Comparison of ENCODE assay signal across 9 mouse cellular contexts in the genomic region with DNA sequence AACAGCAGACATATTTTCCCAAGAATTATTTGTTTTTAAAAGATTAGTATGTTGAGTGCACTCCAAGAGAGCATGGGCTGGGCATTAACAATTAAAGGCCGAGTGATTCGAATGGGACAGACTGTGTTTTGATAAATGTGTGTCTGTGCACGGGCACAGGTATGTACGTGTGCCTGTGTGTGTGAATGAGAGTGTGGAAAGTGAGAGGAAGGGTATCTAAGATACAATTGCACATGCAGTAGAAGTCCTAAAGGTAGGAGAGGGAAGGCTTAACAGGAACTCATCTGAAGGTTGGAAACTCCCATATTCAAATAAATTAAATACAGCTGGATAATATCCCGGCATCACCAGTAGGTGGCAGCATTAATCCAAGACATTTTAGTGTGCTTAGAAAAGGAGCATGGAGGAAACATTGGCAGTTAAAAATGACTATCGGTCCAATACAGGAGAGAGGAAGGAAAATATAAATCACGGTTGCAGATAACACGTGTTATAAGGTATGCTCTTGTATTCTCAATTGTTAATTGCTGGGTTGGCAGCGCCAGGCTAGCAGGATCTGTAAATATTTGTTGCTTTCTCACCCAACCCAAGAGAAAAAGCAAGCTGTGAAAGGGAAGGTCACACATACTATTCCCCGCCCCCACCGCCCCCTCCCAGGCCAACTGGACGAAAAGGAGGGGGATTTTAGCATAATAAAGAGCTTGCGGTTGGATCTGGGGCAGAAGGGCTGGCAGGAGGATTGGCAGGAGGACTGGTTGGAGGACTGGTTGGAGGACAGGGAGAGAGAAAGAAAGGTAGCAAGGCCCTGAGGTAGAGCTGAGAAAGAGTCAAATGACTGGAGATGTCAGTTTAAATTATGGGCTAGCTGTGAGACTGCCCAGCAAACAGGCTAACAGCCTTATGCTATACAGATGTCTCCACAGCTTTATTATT. TPM values are rescaled to one million over a fixed set of nuclear protein-coding genes. Genes with fewer than 3 reads are reported as not detected.
DNase-seq lines count a peak whose midpoint lies in the region; ATAC-seq and TF ChIP-seq lines count a peak whose summit lies in the region.
"Had no signal": no experiment of that assay in that cellular context is flagged by ENCODE, and none has a peak within 500 bp of the region (broad histone marks: within the 10 kb centered on the region; RNA-seq: fewer than 3 reads in every experiment).

No protein-coding gene starts in this region.

- no peak overlapping the region for H3K9ac ChIP-seq in MEL (ENCODE audit: control insufficient read depth, low read depth, low read length, poor library complexity, severe bottlenecking)
- H3K9ac ChIP-seq in forebrain, postnatal 0 days, result peak overlapping the region; percentile 41
- peak overlapping the region; percentile 35 for H3K9ac ChIP-seq in hindbrain, embryonic 11.5 days (ENCODE audit: low read depth, low read length)
- H3K9ac ChIP-seq in lung, embryonic 15.5 days, result no peak overlapping the region
- H3K9ac ChIP-seq: liver, embryonic 15.5 days had no signal

- H3K27ac ChIP-seq in MEL (ENCODE audit: control insufficient read depth, low read depth, low read length), result no peak overlapping the region
- no peak overlapping the region for H3K27ac ChIP-seq in forebrain, postnatal 0 days (ENCODE audit: low read depth, low read length)
- no peak overlapping the region for H3K27ac ChIP-seq in hindbrain, embryonic 11.5 days (ENCODE audit: low read depth, low read length)
- H3K27ac ChIP-seq in layer of hippocampus, adult 2 months, result no peak overlapping the region
- no peak overlapping the region for H3K27ac ChIP-seq in lung, embryonic 15.5 days
- H3K27ac ChIP-seq: liver, embryonic 15.5 days had no signal

- no peaks in the 10 kb centered on the region for H3K9me3 ChIP-seq in MEL (replicated peaks; ENCODE audit: insufficient read depth, low read length)
- H3K9me3 ChIP-seq in forebrain, postnatal 0 days (ENCODE audit: low read length), result no peaks in the 10 kb centered on the region
- H3K9me3 ChIP-seq in hindbrain, embryonic 11.5 days (ENCODE audit: control insufficient read depth, low read length), result no peaks in the 10 kb centered on the region
- H3K9me3 ChIP-seq in lung, embryonic 15.5 days, result no peaks in the 10 kb centered on the region
- H3K9me3 ChIP-seq: liver, embryonic 15.5 days had no signal

- H3K36me3 ChIP-seq in MEL (ENCODE audit: control insufficient read depth in 1 of 2, insufficient read depth in 2 of 2, low read length in 2 of 2), result no peaks in the 10 kb centered on the region
- no peaks in the 10 kb centered on the region for H3K36me3 ChIP-seq in forebrain, postnatal 0 days (ENCODE audit: insufficient read depth)
- H3K36me3 ChIP-seq in hindbrain, embryonic 11.5 days (ENCODE audit: control insufficient read depth, insufficient read depth, low read length), result no peaks in the 10 kb centered on the region
- H3K36me3 ChIP-seq in lung, embryonic 15.5 days, result no peaks in the 10 kb centered on the region
- H3K36me3 ChIP-seq: liver, embryonic 15.5 days had no signal

- TF ChIP-seq CTCF in MEL (IDR thresholded peaks at IDR 0.05 in 2 of 3, conservative IDR thresholded peaks at IDR 0.05 in 1 of 3; ENCODE audit: control insufficient read depth in 1 of 3, insufficient read depth in 1 of 3, low read depth in 2 of 3, low read length in 3 of 3, poor library complexity in 1 of 3, severe bottlenecking in 1 of 3), result peak in 2 of 3 experiments; percentile 43 to 62; a peak in 3 of 6 replicates
- TF ChIP-seq CTCF in forebrain, postnatal 0 days (IDR thresholded peaks at IDR 0.05; ENCODE audit: low read depth), result peak; percentile 90
- TF ChIP-seq CTCF in layer of hippocampus, adult 2 months (conservative IDR thresholded peaks at IDR 0.05), result peak; percentile 94

- no peak for TF ChIP-seq POLR2A in MEL (IDR thresholded peaks at IDR 0.05; ENCODE audit: control insufficient read depth in 1 of 2, insufficient read depth in 1 of 2, low read depth in 1 of 2, low read length in 2 of 2, poor library complexity in 1 of 2)

- no peak for TF ChIP-seq EP300 in MEL (IDR thresholded peaks at IDR 0.05; ENCODE audit: low read depth in 1 of 2, low read length in 2 of 2)

- H3K27me3 ChIP-seq in MEL (ENCODE audit: control insufficient read depth in 1 of 2, insufficient read depth in 2 of 2, low read length in 2 of 2), result no peaks in the 10 kb centered on the region
- H3K27me3 ChIP-seq in forebrain, postnatal 0 days (ENCODE audit: insufficient read depth, low read length), result no peaks in the 10 kb centered on the region
- no peaks in the 10 kb centered on the region for H3K27me3 ChIP-seq in hindbrain, embryonic 11.5 days (ENCODE audit: control insufficient read depth, insufficient read depth, low read length)
- 0 out of 2 replicates have a peak, but pooled peaks cover 6% of the 10 kb centered on the region for H3K27me3 ChIP-seq in lung, embryonic 15.5 days

- no peak overlapping the region for H3K4me3 ChIP-seq in MEL (ENCODE audit: control insufficient read depth in 1 of 2, insufficient read depth in 1 of 2, low read depth in 2 of 2, low read length in 2 of 2)
- peak overlapping the region; percentile 17; the same call in 1 of the 2 replicates for H3K4me3 ChIP-seq in forebrain, postnatal 0 days (ENCODE audit: low read depth, low read length)
- no peak overlapping the region for H3K4me3 ChIP-seq in hindbrain, embryonic 11.5 days (ENCODE audit: low read depth, low read length)
- no peak overlapping the region for H3K4me3 ChIP-seq in layer of hippocampus, adult 2 months
- no peak overlapping the region for H3K4me3 ChIP-seq in lung, embryonic 15.5 days
- H3K4me3 ChIP-seq: liver, embryonic 15.5 days had no signal

- ATAC-seq in forebrain, postnatal 0 days, result peak; percentile 79
- ATAC-seq in hindbrain, embryonic 11.5 days (ENCODE audit: low FRiP score), result peak; percentile 70
- peak; percentile 35; the same call in 1 of the 2 replicates for ATAC-seq in lung, embryonic 15.5 days (ENCODE audit: borderline replicate concordance, extremely low read depth, low FRiP score, low TSS enrichment)

- H3K4me1 ChIP-seq in MEL (ENCODE audit: control insufficient read depth in 1 of 2, insufficient read depth in 2 of 2, low read length in 2 of 2), result no peaks in the 10 kb centered on the region
- 0 out of 2 replicates have a peak, but pooled peaks cover 5% of the 10 kb centered on the region for H3K4me1 ChIP-seq in forebrain, postnatal 0 days (ENCODE audit: insufficient read depth)
- H3K4me1 ChIP-seq in hindbrain, embryonic 11.5 days (replicated peaks; ENCODE audit: control insufficient read depth, insufficient read depth, low read length), result peaks cover 2% of the 10 kb centered on the region; the same call in 1 of the 2 replicates
- peaks cover 3% of the 10 kb centered on the region; the same call in 1 of the 2 replicates for H3K4me1 ChIP-seq in lung, embryonic 15.5 days
- H3K4me1 ChIP-seq: liver, embryonic 15.5 days had no signal

- WGBS in forebrain, postnatal 0 days, result 20% methylated on average over 13 of the region's 13 CpGs
- 22% methylated on average over 13 of the region's 13 CpGs for WGBS in hindbrain, embryonic 11.5 days
- 18% methylated on average over 13 of the region's 13 CpGs for WGBS in lung, embryonic 15.5 days

- DNase-seq in MEL (ENCODE audit: low read depth, low spot score), result peak; percentile 48
- peak; percentile 43 for DNase-seq in c-Kit-positive CD71-positive TER-119-positive erythroid progenitor cells, embryonic 14.5 days (ENCODE audit: low spot score)
- peak; percentile 91 for DNase-seq in forebrain, postnatal 0 days
- peak; percentile 84 for DNase-seq in hindbrain, embryonic 11.5 days (ENCODE audit: low spot score)
- DNase-seq in layer of hippocampus, adult 2 months (ENCODE audit: low spot score in 2 of 2), result peak; percentile 46 to 83
- peak; percentile 13 for DNase-seq in ovary, postnatal 36 days (ENCODE audit: low spot score)
- DNase-seq in thymus, postnatal 36 days, result peak; percentile 14 to 40

- H3K79me2 ChIP-seq in MEL (ENCODE audit: control insufficient read depth, insufficient read depth, low read length, poor library complexity), result no peaks in the 10 kb centered on the region

- peak overlapping the region; percentile 38 for H3K4me2 ChIP-seq in forebrain, postnatal 0 days (ENCODE audit: low read depth)
- no peak overlapping the region for H3K4me2 ChIP-seq in hindbrain, embryonic 11.5 days (replicated peaks; ENCODE audit: low read depth, low read length)
- H3K4me2 ChIP-seq in lung, embryonic 15.5 days, result peak overlapping the region; percentile 23; the same call in 1 of the 2 replicates
- H3K4me2 ChIP-seq: liver, embryonic 15.5 days had no signal

- TF ChIP-seq RAD21 in MEL (IDR thresholded peaks at IDR 0.05; ENCODE audit: low read depth, low read length), result peak; percentile 73

TF ChIP-seq in MEL, 35 proteins besides CTCF, POLR2A, EP300 and RAD21:
- no peak for TF ChIP-seq SIN3A (IDR thresholded peaks at IDR 0.05; ENCODE audit: low read length)
- TF ChIP-seq ETS1 (IDR thresholded peaks at IDR 0.05; ENCODE audit: low read depth, low read length), result no peak
- peak; percentile 59 for TF ChIP-seq ZC3H11A (IDR thresholded peaks at IDR 0.05; ENCODE audit: low read depth, low read length)
- TF ChIP-seq SMC3 (IDR thresholded peaks at IDR 0.05; ENCODE audit: low read depth, low read length), result peak; percentile 70
- TF ChIP-seq E2F4 (IDR thresholded peaks at IDR 0.05; ENCODE audit: borderline replicate concordance, low read depth, low read length), result no peak
- TF ChIP-seq MYB (IDR thresholded peaks at IDR 0.05; ENCODE audit: low read depth, low read length), result no peak
- TF ChIP-seq TCF12 (IDR thresholded peaks at IDR 0.05; ENCODE audit: low read depth, low read length), result no peak

RNA-seq across cellular contexts. Expression of gene Abcb5, which starts 35.6 kb away (rescaled TPM):
- not detected in 2 replicates for total RNA-seq in MEL (2012; rRNA removed)
- not detected for polyA plus RNA-seq in MEL (2012; ENCODE audit: insufficient read depth in 1 of 2, insufficient read length in 2 of 2, low read depth in 1 of 2, low replicate concordance in 2 of 2, missing spikeins in 1 of 2)
- total RNA-seq in forebrain, postnatal 0 days (2014; rRNA removed), result not detected in 2 replicates
- polyA plus RNA-seq in forebrain, postnatal 0 days (2015; fragmentation: Nextera tagmentation; extraction: Ambion mirVana), result 0.04 TPM in 1 of 2 replicates, not detected in the other
- polyA plus RNA-seq in hindbrain, embryonic 11.5 days (2014; fragmentation: Nextera tagmentation; extraction: Ambion mirVana), result not detected in 2 replicates
- total RNA-seq in layer of hippocampus, adult 2 months (2021), result not detected
- not detected in 2 replicates for polyA plus RNA-seq in lung, embryonic 15.5 days (2015; fragmentation: Nextera tagmentation; extraction: Ambion mirVana)
- polyA plus RNA-seq: liver, embryonic 15.5 days had no signal

Comparison
In these comparisons a context has a peak if more than half of its experiments do, and no peak if none do; other contexts are left out.
1. DNase-seq: peak in every context shown above with its lines; median percentile 91 in forebrain, postnatal 0 days; 84 in hindbrain, embryonic 11.5 days; 64 in layer of hippocampus, adult 2 months; 48 in MEL; 43 in c-Kit-positive CD71-positive TER-119-positive erythroid progenitor cells, embryonic 14.5 days; 27 in thymus, postnatal 36 days; 13 in ovary, postnatal 36 days.
2. H3K9ac ChIP-seq: peak in forebrain, postnatal 0 days (single experiment) and hindbrain, embryonic 11.5 days (single experiment); none in MEL (single experiment) and lung, embryonic 15.5 days (single experiment).
3. Peak in every context shown above with its lines, with median percentiles within 50 percentile points of each other: CTCF ChIP-seq and ATAC-seq.